Mouse (Mus musculus) adrenal gland, postnatal 10 days (tissue): Measurements from ENCODE around the gene Gm5136. TPM values are rescaled to one million over a fixed set of nuclear protein-coding genes. Genes with fewer than 3 reads are reported as not detected.

Experiments used
- DNase-seq: peaks from one replicate; pipeline ENCODE4 v3.0.0; 2021; ENCODE audit warnings: mixed read lengths
- long read RNA-seq, 2 experiments: library from polyadenylated mRNA; stranded (forward); transcript quantifications; one replicate each; pipeline ENCODE4 v2.0.0; 2021
- total RNA-seq, 2 experiments: library from RNA; stranded (reverse); gene quantifications; 2 replicates each; pipeline ENCODE4 v1.2.3; 2021

Gm5136 gene
- total RNA-seq = not detected
- long read RNA-seq, experiment 1 = 0 reads
- long read RNA-seq, experiment 2 = 0 reads

GRCm38 (mm10) chr10:108699946-108700345 lies at the start of gene Gm5136:
Gene Gm5136, minus strand, starts transcription at chr10:108700160.
- DNase-seq = no peak

- no peak for DNase-seq
Observed at GRCm38 (mm10) chr10:108743759-108744158, 43.8 kb upstream of the Gm5136 start.

- DNase-seq = peak; percentile 26
Observed at GRCm38 (mm10) chr10:108733982-108734381, 34.0 kb upstream of the Gm5136 start.

- no peak for DNase-seq
Observed at GRCm38 (mm10) chr10:108728961-108729360, 29.0 kb upstream of the Gm5136 start.

- no peak for DNase-seq
Observed at GRCm38 (mm10) chr10:108726391-108726790, 26.4 kb upstream of the Gm5136 start.

- DNase-seq = no peak
Observed at GRCm38 (mm10) chr10:108724878-108725277, 24.9 kb upstream of the Gm5136 start.

GRCm38 (mm10) chr10:108710514-108710913 lies 10.6 kb upstream of the Gm5136 start:
- DNase-seq = no peak

- DNase-seq = no peak
Observed at GRCm38 (mm10) chr10:108705658-108706057, 5.7 kb upstream of the Gm5136 start.

- no peak for DNase-seq
Observed at GRCm38 (mm10) chr10:108701361-108702128, 1.6 kb upstream of the Gm5136 start.

GRCm38 (mm10) chr10:108697062-108697461 lies 2.9 kb downstream of the Gm5136 start:
- DNase-seq = no peak

- no peak for DNase-seq
Observed at GRCm38 (mm10) chr10:108690954-108691353, 9.0 kb downstream of the Gm5136 start.

- no peak for DNase-seq
Observed at GRCm38 (mm10) chr10:108686696-108687095, 13.3 kb downstream of the Gm5136 start.

GRCm38 (mm10) chr10:108679675-108680390 lies 20.1 kb downstream of the Gm5136 start:
- DNase-seq = peak; percentile 16

GRCm38 (mm10) chr10:108677053-108677452 lies 22.9 kb downstream of the Gm5136 start:
- DNase-seq = no peak

GRCm38 (mm10) chr10:108668944-108669343 lies 31.0 kb downstream of the Gm5136 start:
- DNase-seq = no peak

GRCm38 (mm10) chr10:108660295-108660694 lies 39.7 kb downstream of the Gm5136 start:
- no peak for DNase-seq

- no peak for DNase-seq
Observed at GRCm38 (mm10) chr10:108658300-108658699, 41.7 kb downstream of the Gm5136 start.

GRCm38 (mm10) chr10:108657669-108658068 lies 42.3 kb downstream of the Gm5136 start:
- DNase-seq = no peak

- DNase-seq = no peak
Observed at GRCm38 (mm10) chr10:108656898-108657297, 43.1 kb downstream of the Gm5136 start.

- DNase-seq = no peak
Observed at GRCm38 (mm10) chr10:108655074-108655473, 44.9 kb downstream of the Gm5136 start.

GRCm38 (mm10) chr10:108652831-108653230 lies 47.1 kb downstream of the Gm5136 start:
- no peak for DNase-seq

GRCm38 (mm10) chr10:108652066-108652465 lies 47.9 kb downstream of the Gm5136 start:
- no peak for DNase-seq

GRCm38 (mm10) chr10:108649174-108649573 lies 50.8 kb downstream of the Gm5136 start:
- no peak for DNase-seq
